Mouse (Mus musculus): ENCODE data around the gene Usf3. TPM values are rescaled to one million over a fixed set of nuclear protein-coding genes. Genes with fewer than 3 reads are reported as not detected.

Usf3 gene
- polyA plus RNA-seq, 1 experiment from 2014 or later: 3.7 TPM

DNA sequence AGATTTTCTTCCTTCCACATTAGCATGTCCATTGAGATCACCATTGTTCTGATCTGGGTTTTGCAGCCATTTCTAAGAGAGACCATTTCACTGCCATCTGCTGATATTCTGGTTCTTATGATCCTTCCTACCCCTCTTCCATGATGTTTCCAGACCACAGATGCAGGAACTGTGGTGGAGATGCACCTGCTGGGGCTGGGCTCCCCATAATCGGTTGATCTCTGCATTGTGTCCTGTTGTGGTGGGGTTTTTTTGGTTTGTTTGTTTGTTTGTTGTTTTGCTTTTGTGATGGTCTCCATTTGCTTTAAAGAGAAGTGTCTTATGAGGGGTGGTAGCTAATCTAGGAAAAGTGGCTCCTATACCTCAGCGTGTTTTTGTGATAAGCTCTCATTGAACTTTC is 3.5 kb downstream of the Usf3 start:
- WGBS: 99% methylated on average over 2 of the region's 2 CpGs
- peaks cover 19% of the 10 kb centered on the region for H3K4me1 ChIP-seq
- no peak overlapping the region for H3K4me3 ChIP-seq
- H3K9me3 ChIP-seq: no peaks in the 10 kb centered on the region
- ATAC-seq (replicated peaks): no peak
- no peaks in the 10 kb centered on the region for H3K27me3 ChIP-seq
- no peak overlapping the region for H3K27ac ChIP-seq (replicated peaks)
- H3K9ac ChIP-seq (replicated peaks): no peak overlapping the region
- H3K36me3 ChIP-seq: no peaks in the 10 kb centered on the region
- H3K4me2 ChIP-seq (replicated peaks): no peak overlapping the region

DNA sequence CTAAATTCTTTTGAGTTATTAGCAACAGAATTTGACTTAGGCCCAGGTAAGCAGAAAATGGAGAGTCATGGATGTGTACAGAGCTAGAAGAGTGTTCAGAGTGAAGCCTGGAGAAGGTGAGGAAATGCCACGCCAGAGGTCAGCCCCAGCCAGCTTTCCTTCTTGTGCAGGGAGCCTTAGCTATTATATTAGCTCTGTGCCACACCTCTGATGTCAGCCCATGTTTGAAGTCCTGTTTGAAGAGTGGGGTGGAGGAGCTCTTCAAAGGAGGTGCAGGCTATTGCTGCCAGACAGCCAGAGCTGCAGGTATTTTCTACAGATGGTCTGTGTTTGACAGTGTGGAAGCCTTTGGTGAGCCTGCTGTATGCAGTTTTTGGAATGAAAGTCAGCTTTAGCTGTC is 5.5 kb downstream of the Usf3 start:
- Histone ChIP-seq H3K27me3 (no peaks in the 10 kb centered on the region), H3K4me3 (no peak overlapping the region), H3K4me1 (peaks cover 15% of the 10 kb centered on the region), H3K4me2 (replicated peaks) (no peak overlapping the region), H3K9me3 (no peaks in the 10 kb centered on the region), H3K9ac (replicated peaks) (no peak overlapping the region), H3K27ac (replicated peaks) (no peak overlapping the region), H3K36me3 (no peaks in the 10 kb centered on the region)
- no peak for ATAC-seq (replicated peaks)
- 88% methylated on average over 1 of the region's 1 CpGs for WGBS

DNA sequence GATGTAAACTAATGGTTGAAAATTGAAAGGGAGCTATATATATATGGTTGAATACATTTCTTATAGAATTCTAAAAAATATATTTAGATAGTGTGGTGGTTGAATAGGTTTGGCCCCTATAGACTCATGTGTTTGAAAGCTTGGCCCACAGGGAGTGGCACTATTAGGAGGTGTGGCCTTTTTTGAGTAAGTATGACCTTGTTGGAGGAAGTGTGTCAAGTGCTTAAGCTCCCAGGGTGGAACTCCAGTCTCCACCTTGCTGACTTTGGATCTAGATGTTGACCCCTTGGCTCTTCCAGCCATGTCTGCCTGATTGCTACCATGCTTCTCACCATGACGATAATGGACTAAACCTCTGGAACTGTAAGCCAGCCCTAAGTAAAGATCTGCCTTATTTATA is 9.6 kb downstream of the Usf3 start:
- 95% methylated on average over 1 of the region's 1 CpGs for WGBS
- Histone ChIP-seq H3K36me3 (no peaks in the 10 kb centered on the region), H3K4me1 (no peaks in the 10 kb centered on the region), H3K9me3 (no peaks in the 10 kb centered on the region), H3K9ac (replicated peaks) (no peak overlapping the region), H3K27me3 (no peaks in the 10 kb centered on the region), H3K27ac (replicated peaks) (no peak overlapping the region), H3K4me2 (replicated peaks) (no peak overlapping the region), H3K4me3 (no peak overlapping the region)
- ATAC-seq (replicated peaks): no peak

DNA sequence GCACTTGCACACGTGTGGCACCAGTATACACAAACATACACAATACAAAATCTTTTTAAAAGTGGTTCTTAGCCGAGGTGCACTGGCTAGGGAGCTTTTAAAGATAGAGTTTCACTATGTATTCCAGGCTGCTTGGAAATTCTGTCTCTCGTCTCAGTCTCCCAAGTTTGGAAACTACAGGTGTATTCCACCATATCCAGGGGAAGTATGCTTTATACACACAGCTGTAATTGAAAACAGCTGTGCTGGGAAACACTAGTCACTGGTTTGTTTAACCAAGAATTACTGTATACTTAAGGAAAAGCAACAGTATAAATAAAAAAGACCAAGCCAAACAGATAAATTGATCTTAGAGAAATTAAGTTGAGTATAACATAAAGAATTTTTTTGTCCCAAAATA is 11.7 kb downstream of the Usf3 start:
- WGBS: 85% methylated on average over 3 of the region's 3 CpGs
- H3K9me3 ChIP-seq: no peaks in the 10 kb centered on the region
- no peaks in the 10 kb centered on the region for H3K27me3 ChIP-seq
- no peaks in the 10 kb centered on the region for H3K36me3 ChIP-seq
- no peaks in the 10 kb centered on the region for H3K4me1 ChIP-seq
- no peak overlapping the region for H3K4me3 ChIP-seq
- no peak overlapping the region for H3K9ac ChIP-seq (replicated peaks)
- no peak for ATAC-seq (replicated peaks)
- H3K27ac ChIP-seq (replicated peaks): no peak overlapping the region
- no peak overlapping the region for H3K4me2 ChIP-seq (replicated peaks)

DNA sequence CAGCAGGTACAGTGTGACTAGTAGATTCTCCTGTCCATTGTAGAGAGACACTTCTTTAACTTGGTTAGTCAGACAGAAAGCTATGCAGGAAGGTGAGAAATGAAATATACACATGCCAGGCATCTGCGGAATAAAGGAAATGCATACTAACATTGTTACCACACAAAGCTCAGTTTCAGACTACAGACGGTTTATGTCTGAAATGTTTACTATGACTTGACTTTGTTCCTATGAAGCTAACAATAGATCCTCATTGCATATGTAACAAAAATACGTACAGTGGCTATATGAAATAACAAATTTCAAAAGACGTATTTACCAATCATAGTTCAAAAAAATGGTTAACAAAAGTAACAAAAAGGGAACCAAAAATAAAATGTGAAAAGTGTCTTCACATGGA is 14.1 kb downstream of the Usf3 start:
- Histone ChIP-seq H3K9me3 (no peaks in the 10 kb centered on the region), H3K4me3 (no peak overlapping the region), H3K27ac (replicated peaks) (no peak overlapping the region), H3K27me3 (no peaks in the 10 kb centered on the region), H3K4me2 (replicated peaks) (no peak overlapping the region), H3K9ac (replicated peaks) (no peak overlapping the region), H3K36me3 (no peaks in the 10 kb centered on the region), H3K4me1 (no peaks in the 10 kb centered on the region)
- ATAC-seq (replicated peaks): no peak
- WGBS: 94% methylated on average over 4 of the region's 4 CpGs

DNA sequence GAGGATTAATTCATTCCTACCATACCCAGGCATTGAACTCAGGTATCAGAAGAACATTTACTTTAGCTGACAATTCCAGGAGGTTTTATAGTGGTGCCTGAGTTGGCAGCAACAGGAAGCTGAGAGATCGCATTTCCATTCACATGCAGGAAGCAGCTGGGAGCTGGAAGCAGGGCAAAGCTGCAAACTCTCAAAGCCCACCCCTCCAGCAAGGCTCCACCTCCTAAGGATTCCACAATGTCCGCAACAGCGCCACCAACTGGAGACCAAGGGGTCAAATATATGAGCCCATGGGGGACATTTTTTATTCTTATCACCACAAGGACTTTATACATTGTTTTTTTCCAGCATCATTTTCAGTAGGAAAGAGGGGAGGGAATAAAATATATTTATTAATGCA is 15.7 kb downstream of the Usf3 start:
- ATAC-seq (replicated peaks): no peak
- no peaks in the 10 kb centered on the region for H3K27me3 ChIP-seq
- 91% methylated on average over 3 of the region's 3 CpGs for WGBS
- no peak overlapping the region for H3K9ac ChIP-seq (replicated peaks)
- no peak overlapping the region for H3K27ac ChIP-seq (replicated peaks)
- H3K4me3 ChIP-seq: no peak overlapping the region
- no peak overlapping the region for H3K4me2 ChIP-seq (replicated peaks)
- no peaks in the 10 kb centered on the region for H3K36me3 ChIP-seq
- H3K4me1 ChIP-seq: no peaks in the 10 kb centered on the region
- H3K9me3 ChIP-seq: no peaks in the 10 kb centered on the region

DNA sequence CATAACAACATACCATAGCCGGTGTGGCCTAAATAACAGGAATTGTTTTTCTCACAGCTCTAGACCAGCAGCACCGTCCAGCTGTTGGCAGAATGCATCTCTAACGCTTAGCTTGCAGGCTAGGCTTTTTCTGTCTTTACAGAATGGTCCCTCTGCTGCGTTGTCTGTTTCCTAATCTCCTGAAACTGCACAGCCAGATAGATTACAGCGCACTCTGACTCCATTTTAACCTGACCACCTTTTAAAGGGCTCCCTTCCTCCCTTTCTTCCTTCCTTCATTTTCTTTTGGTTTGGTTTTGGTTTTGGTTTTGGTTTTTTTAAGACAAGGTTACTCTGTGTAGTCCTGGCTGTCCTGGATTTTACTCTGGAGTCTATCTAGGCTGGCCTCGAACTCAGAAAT is 17.0 kb downstream of the Usf3 start:
- H3K36me3 ChIP-seq: no peaks in the 10 kb centered on the region
- H3K27ac ChIP-seq (replicated peaks): no peak overlapping the region
- H3K27me3 ChIP-seq: no peaks in the 10 kb centered on the region
- no peak overlapping the region for H3K9ac ChIP-seq (replicated peaks)
- H3K4me2 ChIP-seq (replicated peaks): no peak overlapping the region
- 93% methylated on average over 6 of the region's 6 CpGs for WGBS
- H3K9me3 ChIP-seq: no peaks in the 10 kb centered on the region
- H3K4me3 ChIP-seq: no peak overlapping the region
- no peaks in the 10 kb centered on the region for H3K4me1 ChIP-seq
- no peak for ATAC-seq (replicated peaks)

DNA sequence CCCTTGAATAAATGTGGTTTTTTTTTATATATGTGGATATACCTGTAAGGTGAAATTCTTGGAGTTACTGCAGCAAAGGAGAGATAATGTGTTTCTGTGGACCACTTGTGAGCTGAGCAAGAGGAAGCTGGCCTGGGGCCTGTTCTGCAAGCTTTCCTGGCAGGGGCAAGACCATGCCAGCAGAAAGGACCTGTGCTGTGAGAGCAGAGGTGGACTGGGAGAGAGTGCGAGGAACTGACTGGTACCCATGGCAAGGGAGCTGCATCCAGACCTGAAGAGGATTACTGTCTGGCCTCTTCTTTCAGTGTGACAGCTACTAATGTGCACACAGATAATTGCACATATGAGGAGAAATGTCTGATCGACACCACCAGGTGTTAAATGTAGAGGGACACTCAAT is 17.9 kb downstream of the Usf3 start:
- H3K9ac ChIP-seq (replicated peaks): no peak overlapping the region
- no peaks in the 10 kb centered on the region for H3K9me3 ChIP-seq
- ATAC-seq (replicated peaks): no peak
- 91% methylated on average over 2 of the region's 2 CpGs for WGBS
- H3K4me2 ChIP-seq (replicated peaks): no peak overlapping the region
- no peaks in the 10 kb centered on the region for H3K4me1 ChIP-seq
- H3K4me3 ChIP-seq: no peak overlapping the region
- no peaks in the 10 kb centered on the region for H3K27me3 ChIP-seq
- no peaks in the 10 kb centered on the region for H3K36me3 ChIP-seq
- H3K27ac ChIP-seq (replicated peaks): no peak overlapping the region

DNA sequence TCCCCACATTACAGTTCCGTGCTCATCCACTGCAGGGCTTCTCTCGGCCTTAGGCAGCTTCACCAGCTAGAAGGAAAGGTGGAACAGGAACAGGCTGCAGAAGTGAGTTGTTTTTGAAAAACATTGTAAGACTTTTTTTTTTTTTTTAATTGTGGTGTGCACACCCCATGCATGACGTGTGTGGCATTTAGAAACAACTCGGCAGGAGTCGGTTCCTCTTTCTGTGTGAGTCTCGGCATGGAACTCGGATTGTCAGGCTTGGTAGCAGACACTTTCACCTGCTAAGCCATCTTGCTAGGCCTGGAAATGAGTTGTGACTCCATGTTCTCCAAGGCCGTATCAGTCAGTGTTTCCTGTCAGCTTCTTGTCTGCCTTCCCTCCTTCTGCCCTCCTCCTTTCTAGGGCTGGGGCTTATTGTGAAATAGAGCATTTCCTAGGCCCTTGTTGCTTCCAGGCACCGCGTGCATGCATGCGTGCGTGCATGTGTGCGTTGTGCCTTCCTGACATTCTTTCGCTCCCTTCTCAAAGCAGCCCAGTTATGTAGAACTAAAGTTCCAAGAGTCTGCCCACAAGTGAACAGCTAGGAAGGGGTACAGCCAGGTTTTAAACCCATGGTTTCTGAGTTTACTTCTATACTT is 26.1 kb downstream of the Usf3 start:
- no peaks in the 10 kb centered on the region; the same call in 1 of the 2 replicates for H3K4me1 ChIP-seq
- H3K9ac ChIP-seq (replicated peaks): no peak overlapping the region
- peaks cover 10% of the 10 kb centered on the region for H3K36me3 ChIP-seq
- 88% methylated on average over 14 of the region's 14 CpGs for WGBS
- H3K27ac ChIP-seq (replicated peaks): no peak overlapping the region
- H3K4me3 ChIP-seq: no peak overlapping the region
- no peak for ATAC-seq (replicated peaks)
- no peaks in the 10 kb centered on the region for H3K9me3 ChIP-seq
- H3K27me3 ChIP-seq: no peaks in the 10 kb centered on the region
- H3K4me2 ChIP-seq (replicated peaks): no peak overlapping the region

DNA sequence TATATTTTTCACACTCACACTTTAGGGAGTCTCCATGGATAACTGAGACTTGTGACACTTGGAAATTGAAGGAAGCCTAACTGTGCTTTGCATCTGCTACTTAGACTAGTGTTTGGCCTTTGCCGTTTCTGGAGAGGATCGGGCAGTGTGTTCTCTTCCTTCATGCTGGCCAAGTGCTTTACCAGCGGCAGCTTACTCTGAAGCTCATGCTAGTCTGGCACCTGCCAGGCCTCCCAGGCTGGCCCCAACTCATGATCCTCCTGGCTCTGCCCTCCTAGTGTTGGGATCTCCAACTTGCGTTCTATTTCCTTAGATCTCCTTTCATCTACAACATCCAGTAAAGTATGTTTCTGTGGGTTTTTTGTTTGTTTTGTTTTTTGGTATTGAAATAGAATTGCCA is 27.1 kb downstream of the Usf3 start:
- no peak overlapping the region for H3K27ac ChIP-seq (replicated peaks)
- no peak overlapping the region for H3K4me3 ChIP-seq
- H3K4me1 ChIP-seq: no peaks in the 10 kb centered on the region; the same call in 1 of the 2 replicates
- no peak for ATAC-seq (replicated peaks)
- H3K27me3 ChIP-seq: no peaks in the 10 kb centered on the region
- no peak overlapping the region for H3K4me2 ChIP-seq (replicated peaks)
- 94% methylated on average over 4 of the region's 4 CpGs for WGBS
- peaks cover 10% of the 10 kb centered on the region for H3K36me3 ChIP-seq
- H3K9me3 ChIP-seq: no peaks in the 10 kb centered on the region
- H3K9ac ChIP-seq (replicated peaks): no peak overlapping the region

DNA sequence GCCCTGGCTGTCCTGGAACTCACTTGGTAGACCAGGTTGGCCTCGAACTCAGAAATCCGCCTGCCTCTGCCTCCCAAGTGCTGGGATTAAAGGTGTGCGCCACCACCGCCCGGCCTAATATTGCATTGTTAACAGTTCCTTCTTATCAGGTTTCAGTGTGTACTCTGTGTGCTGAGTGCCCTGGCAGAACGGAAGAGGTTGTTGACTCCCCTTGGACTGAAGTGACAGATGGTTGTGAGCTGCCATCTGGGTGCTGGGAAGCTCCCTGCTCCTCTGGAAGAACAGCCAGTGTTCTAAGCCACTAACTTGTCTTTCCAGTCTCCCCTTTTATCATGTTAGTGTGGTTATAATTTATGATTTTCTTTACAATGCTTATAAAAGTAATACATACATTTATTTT is 31.3 kb downstream of the Usf3 start:
- ATAC-seq (replicated peaks): peak; percentile 58; the same call in 1 of the 2 replicates
- H3K36me3 ChIP-seq: peaks cover 20% of the 10 kb centered on the region
- 83% methylated on average over 6 of the region's 6 CpGs for WGBS

DNA sequence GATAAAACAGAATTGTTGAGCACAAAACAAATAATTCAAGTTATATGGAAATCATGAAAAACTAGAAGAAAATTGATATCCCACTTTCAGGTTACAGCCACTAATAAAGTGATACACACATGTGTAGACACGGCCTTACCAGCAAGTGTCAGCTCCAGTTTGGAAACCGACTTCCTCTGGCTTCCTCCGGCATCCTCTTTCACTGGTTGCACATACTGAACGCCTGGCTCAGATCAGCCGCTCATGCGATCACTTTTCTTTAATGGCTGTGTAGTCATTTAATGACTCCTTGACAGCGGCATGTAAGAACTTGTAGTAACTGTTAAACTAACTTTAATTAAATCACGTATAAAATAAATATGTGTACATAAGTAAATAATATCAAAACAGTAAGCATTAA is 32.9 kb downstream of the Usf3 start:
- ATAC-seq (replicated peaks): no peak
- 88% methylated on average over 8 of the region's 8 CpGs for WGBS
- H3K27ac ChIP-seq (replicated peaks): no peak overlapping the region
- H3K4me3 ChIP-seq: no peak overlapping the region
- peaks cover 19% of the 10 kb centered on the region for H3K36me3 ChIP-seq
- H3K9ac ChIP-seq (replicated peaks): no peak overlapping the region
- H3K4me1 ChIP-seq: no peaks in the 10 kb centered on the region
- no peaks in the 10 kb centered on the region for H3K27me3 ChIP-seq
- no peaks in the 10 kb centered on the region for H3K9me3 ChIP-seq
- no peak overlapping the region for H3K4me2 ChIP-seq (replicated peaks)

More for the DNA sequence above, 31.3 kb downstream of the Usf3 start:
- no peak overlapping the region for H3K4me2 ChIP-seq (replicated peaks)
- no peak overlapping the region; the same call in 1 of the 2 replicates for H3K27ac ChIP-seq (replicated peaks)
- no peak overlapping the region for H3K4me3 ChIP-seq
- H3K27me3 ChIP-seq: no peaks in the 10 kb centered on the region
- no peak overlapping the region for H3K9ac ChIP-seq (replicated peaks)
- H3K9me3 ChIP-seq: no peaks in the 10 kb centered on the region
- no peaks in the 10 kb centered on the region for H3K4me1 ChIP-seq

Measured in forebrain, embryonic 15.5 days (tissue).